In the genomic region with DNA sequence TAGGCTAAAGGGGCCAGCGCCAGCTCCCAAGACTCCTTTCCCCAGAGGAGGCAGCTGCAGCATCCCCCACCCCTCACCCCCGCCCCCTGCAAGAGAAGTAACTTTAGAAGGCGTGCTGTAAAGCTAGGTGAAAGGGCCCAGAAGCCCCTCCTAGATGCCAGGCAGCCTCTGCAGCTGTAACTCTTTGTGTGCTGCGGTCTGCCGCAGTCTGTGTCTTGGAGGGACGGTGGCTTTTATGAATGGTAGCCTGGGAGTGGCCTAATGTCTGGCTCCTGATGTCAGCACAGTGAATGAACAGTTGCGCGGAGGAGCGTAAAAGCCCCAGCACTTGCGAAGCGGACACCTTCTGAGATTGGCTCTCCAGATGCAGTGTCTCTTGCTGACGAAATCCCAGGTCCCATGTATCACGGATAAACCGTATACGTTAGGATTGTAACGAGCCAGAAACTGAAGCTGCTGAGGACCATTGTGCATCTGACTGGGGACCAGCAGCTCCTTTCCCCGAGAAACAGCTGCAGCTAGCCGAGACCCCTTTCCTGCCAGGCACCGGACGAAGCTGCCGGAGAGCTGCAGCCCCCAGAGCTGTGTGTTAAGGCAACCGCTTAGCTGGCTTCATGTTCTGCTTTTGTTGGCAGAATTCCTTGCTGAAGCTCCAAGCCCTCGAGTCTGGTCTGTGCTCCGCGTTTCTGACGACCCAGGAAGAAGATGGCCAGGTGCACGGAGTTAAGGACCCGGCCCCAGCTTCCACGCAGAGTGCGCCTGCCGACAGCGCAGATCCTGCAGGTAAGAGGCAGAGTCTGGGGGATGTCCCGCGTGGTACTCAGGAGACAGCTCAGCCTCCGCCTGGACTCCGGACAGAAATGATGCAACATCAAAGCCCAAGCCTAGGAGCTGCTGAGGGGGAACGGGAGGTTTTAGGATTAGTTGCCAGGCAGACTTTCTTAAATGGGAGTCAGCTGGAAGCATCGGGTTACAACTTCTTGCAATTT, we compare ENCODE assay signal across 8 mouse cellular contexts.
DNase-seq lines count a peak whose midpoint lies in the region; ATAC-seq and TF ChIP-seq lines count a peak whose summit lies in the region.

No protein-coding gene starts in this region.

- no peak for TF ChIP-seq CTCF in lung, adult 2 months (IDR thresholded peaks at IDR 0.05; ENCODE audit: insufficient read depth, low read length)

- H3K27ac ChIP-seq in intestine, embryonic 15.5 days = no peak overlapping the region

- no peaks in the 10 kb centered on the region for H3K36me3 ChIP-seq in intestine, embryonic 15.5 days

- peak overlapping the region; percentile 84 for H3K4me2 ChIP-seq in intestine, embryonic 15.5 days (replicated peaks)

- peak; percentile 13 to 20 for DNase-seq in lung, adult 18-20 months
- DNase-seq in lung, adult 2 months = no peak
- DNase-seq in embryo, embryonic 11 days = peak; percentile 79
- DNase-seq in gastrocnemius, postnatal 25 days = peak; percentile 32
- DNase-seq in right cerebral cortex, postnatal 4 days = peak; percentile 31

- H3K9ac ChIP-seq in intestine, embryonic 15.5 days = peak overlapping the region; percentile 15; the same call in 1 of the 2 replicates

- TF ChIP-seq POLR2A in lung, adult 2 months (IDR thresholded peaks at IDR 0.05; ENCODE audit: borderline replicate concordance, extremely low read depth, low read depth, low read length) = no peak

- H3K4me3 ChIP-seq in lung, adult 2 months (replicated peaks; ENCODE audit: extremely low read depth, low read depth, low read length) = no peak overlapping the region
- peak overlapping the region; percentile 35 for H3K4me3 ChIP-seq in intestine, embryonic 15.5 days (replicated peaks)

- ATAC-seq in intestine, embryonic 15.5 days = peak; percentile 67
- 0 out of 2 replicates have a peak, but pooled peaks have one; percentile 14 for ATAC-seq in megakaryocyte progenitor cell, adult 5-6 weeks (replicated peaks; ENCODE audit: poor library complexity)
- no peak for ATAC-seq in granulocyte monocyte progenitor cell, adult 5-6 weeks (replicated peaks; ENCODE audit: poor library complexity, severe bottlenecking)

- peaks cover 6% of the 10 kb centered on the region; the same call in 1 of the 2 replicates for H3K4me1 ChIP-seq in lung, adult 2 months (ENCODE audit: control insufficient read depth, insufficient read depth, low read length)
- H3K4me1 ChIP-seq in intestine, embryonic 15.5 days (replicated peaks) = peaks cover 14% of the 10 kb centered on the region

- 7% methylated on average over 38 of the region's 38 CpGs for WGBS in lung, adult 2 months
- 1% methylated on average over 38 of the region's 38 CpGs for WGBS in intestine, embryonic 15.5 days

- no peaks in the 10 kb centered on the region for H3K9me3 ChIP-seq in intestine, embryonic 15.5 days

- 0 out of 2 replicates have a peak, but pooled peaks cover 4% of the 10 kb centered on the region for H3K27me3 ChIP-seq in intestine, embryonic 15.5 days (replicated peaks)
